Mouse (Mus musculus): ENCODE data around the gene B3galt5.

The B3galt5 gene

GRCm38 (mm10) chr16:96348766-96349165, 113.2 kb downstream of the B3galt5 start:
- DNase-seq: no peak

GRCm38 (mm10) chr16:96351520-96351919, 115.9 kb downstream of the B3galt5 start:
- no peak for DNase-seq

GRCm38 (mm10) chr16:96353296-96353896, 117.8 kb downstream of the B3galt5 start:
- no peak for DNase-seq

GRCm38 (mm10) chr16:96353996-96354395, 118.4 kb downstream of the B3galt5 start:
- DNase-seq: peak; percentile 31 to 38

GRCm38 (mm10) chr16:96357903-96358302, 122.3 kb downstream of the B3galt5 start:
- peak; percentile 80 to 89 for DNase-seq

GRCm38 (mm10) chr16:96361305-96362124, 125.9 kb downstream of the B3galt5 start:
- peak; percentile 82 to 94 for DNase-seq

- peak; percentile 83 for DNase-seq
Observed at GRCm38 (mm10) chr16:96362873-96363272, 127.3 kb downstream of the B3galt5 start.

- DNase-seq: peak; percentile 74 to 80
Observed at GRCm38 (mm10) chr16:96363277-96363676, 127.7 kb downstream of the B3galt5 start.

GRCm38 (mm10) chr16:96364870-96365269, 129.3 kb downstream of the B3galt5 start:
- DNase-seq: peak; percentile 38 to 62

Measured in kidney, postnatal 36 days (tissue).